Mouse (Mus musculus) neural tube, embryonic 11.5 days (tissue): ENCODE data around the gene Ric1. TPM values are rescaled to one million over a fixed set of nuclear protein-coding genes. Genes with fewer than 3 reads are reported as not detected.
"Not testable (repeated sequence)": the region's sequence is repeated elsewhere in the genome, so short reads cannot be mapped to it uniquely, and the experiment has no call there.

ENCODE experiments used
- ATAC-seq: fragments of 200-750 bp; cut with Nextera tagmentation; 2 replicates; pipeline ENCODE4 v1.8.0; 2017; ENCODE audit warnings: moderate number of reproducible peaks, mild to moderate bottlenecking, moderate TSS enrichment, moderate library complexity; ENCODE audit not compliant: insufficient read depth, low FRiP score, low TSS enrichment
- DNase-seq: peaks from one replicate; pipeline ENCODE4 v3.0.0-alpha.2; 2015; ENCODE audit warnings: low spot score
- H3K27ac ChIP-seq: fragments of 300-500 bp; sonication (generic); 2 replicates; pipeline ENCODE4 v1.5.1; 2014; ENCODE audit warnings: low read depth, mild to moderate bottlenecking, low read length
- H3K27me3 ChIP-seq: fragments of 300-500 bp; sonication (generic); 2 replicates; pipeline ENCODE4 v1.6.1; 2014; ENCODE audit warnings: mild to moderate bottlenecking, low read length, mixed read lengths; ENCODE audit not compliant: control insufficient read depth, insufficient read depth
- H3K36me3 ChIP-seq: fragments of 300-500 bp; sonication (generic); 2 replicates; pipeline ENCODE4 v1.6.1; 2014; ENCODE audit warnings: mild to moderate bottlenecking, low read length, moderate library complexity, mixed read lengths; ENCODE audit not compliant: control insufficient read depth, insufficient read depth
- H3K4me1 ChIP-seq: fragments of 300-500 bp; sonication (generic); 2 replicates; pipeline ENCODE4 v1.6.1; 2014; ENCODE audit warnings: low read length, mixed read lengths; ENCODE audit not compliant: control insufficient read depth, insufficient read depth
- H3K4me2 ChIP-seq: fragments of 300-500 bp; sonication (generic); 2 replicates; pipeline ENCODE4 v1.6.1; 2014; ENCODE audit warnings: low read depth, mild to moderate bottlenecking, moderate library complexity
- H3K4me3 ChIP-seq: fragments of 300-500 bp; sonication (generic); 2 replicates; pipeline ENCODE4 v1.5.1; 2014; ENCODE audit warnings: low read depth, low read length
- H3K9ac ChIP-seq: fragments of 300-500 bp; sonication (generic); 2 replicates; pipeline ENCODE4 v1.6.1; 2014; ENCODE audit warnings: mild to moderate bottlenecking, low read length
- H3K9me3 ChIP-seq: fragments of 300-500 bp; sonication (generic); 2 replicates; pipeline ENCODE4 v1.6.1; 2016; ENCODE audit warnings: low read length; ENCODE audit not compliant: control insufficient read depth
- WGBS: fragments of 180-500 bp; shearing (Covaris S2); extraction: QIAGEN DNeasy Blood & Tissue Kit; methylation state at CpG from one replicate; pipeline ENCODE4 v1.1.7; 2014; 5-methylcytosine and 5-hydroxymethylcytosine counted together
- polyA plus RNA-seq: library from polyadenylated mRNA; unstranded; fragments of >200 nt; fragmentation: Nextera tagmentation; extraction: Ambion mirVana; gene quantifications from 2 replicates; pipeline ENCODE4 v1.2.1, GENCODE M21; 2014

Ric1 gene
- polyA plus RNA-seq, 1 experiment from 2014 or later = 14.4 TPM

DNA sequence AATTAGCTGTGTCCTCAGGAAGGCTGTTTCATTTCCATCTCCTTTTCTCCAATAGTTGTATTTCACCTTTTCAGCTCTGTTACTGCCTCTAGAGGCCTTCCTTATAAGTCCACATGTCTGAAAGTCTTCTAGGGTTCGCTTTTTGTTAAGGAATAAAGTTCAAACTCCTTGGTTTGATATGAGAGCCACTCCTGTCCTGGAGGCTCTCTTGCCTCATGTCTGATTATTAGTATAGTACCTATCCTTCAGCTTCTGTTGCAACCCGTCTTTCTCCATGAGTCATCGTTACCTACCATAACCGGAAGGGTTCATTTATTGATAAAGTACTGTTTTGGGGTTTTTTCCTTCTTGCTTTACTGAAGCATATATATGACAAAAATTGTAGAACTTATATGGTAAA, 5.2 kb downstream of the Ric1 start:
- no peaks in the 10 kb centered on the region for H3K27me3 ChIP-seq
- H3K4me3 ChIP-seq = no peak overlapping the region
- no peak overlapping the region for H3K9ac ChIP-seq
- H3K27ac ChIP-seq = no peak overlapping the region
- no peak overlapping the region for H3K4me2 ChIP-seq
- DNase-seq = no peak
- 96% methylated on average over 4 of the region's 4 CpGs for WGBS
- no peaks in the 10 kb centered on the region for H3K9me3 ChIP-seq
- ATAC-seq = no peak
- no peaks in the 10 kb centered on the region for H3K36me3 ChIP-seq
- H3K4me1 ChIP-seq = peaks cover 3% of the 10 kb centered on the region; the same call in 1 of the 2 replicates

DNA sequence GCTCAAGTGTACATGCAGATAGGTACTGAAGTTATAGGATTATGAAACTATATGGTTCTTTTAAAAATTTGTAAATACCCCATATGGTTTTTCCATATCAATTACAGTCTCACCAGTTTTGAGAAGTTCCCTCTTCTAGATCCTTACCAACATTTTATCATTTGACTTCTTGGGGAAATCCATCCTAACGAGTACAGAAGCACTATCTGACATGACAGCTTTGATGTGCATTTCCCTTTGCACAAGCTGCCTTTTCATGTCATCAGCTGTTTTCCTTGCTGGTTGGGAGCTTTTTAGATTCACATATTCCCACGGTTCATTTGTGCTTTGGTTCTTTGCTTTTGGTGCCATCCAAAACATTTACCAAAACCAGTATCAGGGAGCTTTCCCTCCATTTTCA, 6.5 kb downstream of the Ric1 start:
- Histone ChIP-seq H3K4me3 (no peak overlapping the region), H3K27me3 (no peaks in the 10 kb centered on the region), H3K9me3 (no peaks in the 10 kb centered on the region), H3K4me2 (no peak overlapping the region), H3K9ac (no peak overlapping the region), H3K36me3 (no peaks in the 10 kb centered on the region), H3K4me1 (peaks cover 2% of the 10 kb centered on the region; the same call in 1 of the 2 replicates), H3K27ac (no peak overlapping the region)
- DNase-seq (no peak), ATAC-seq (no peak)
- WGBS = 88% methylated on average over 2 of the region's 2 CpGs

DNA sequence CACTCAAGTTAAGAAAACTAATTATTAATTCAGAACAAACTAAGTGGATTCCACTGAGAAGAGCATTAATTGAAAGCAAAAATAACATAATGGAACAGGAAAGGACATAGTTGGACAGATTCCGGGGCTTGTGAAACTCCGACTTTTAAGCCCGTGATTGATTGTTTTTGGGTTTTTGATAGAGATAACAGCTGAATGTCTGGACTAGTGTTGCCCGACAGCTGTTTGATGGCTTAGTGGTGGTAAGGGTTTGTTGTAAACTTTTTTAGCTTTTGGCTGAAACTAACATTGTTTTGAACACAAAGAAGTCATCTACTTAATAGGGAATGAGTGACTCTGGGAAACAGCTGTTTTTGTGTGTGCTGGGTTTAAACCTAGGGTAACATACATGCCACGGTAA, 11.9 kb downstream of the Ric1 start:
- Histone ChIP-seq H3K4me3 (no peak overlapping the region), H3K4me2 (no peak overlapping the region), H3K27me3 (no peaks in the 10 kb centered on the region), H3K27ac (no peak overlapping the region), H3K9me3 (no peaks in the 10 kb centered on the region), H3K4me1 (no peaks in the 10 kb centered on the region), H3K9ac (no peak overlapping the region), H3K36me3 (no peaks in the 10 kb centered on the region; the same call in 1 of the 2 replicates)
- WGBS = 80% methylated on average over 5 of the region's 5 CpGs
- DNase-seq (no peak), ATAC-seq (no peak)

- no peaks in the 10 kb centered on the region for H3K27me3 ChIP-seq
- H3K9me3 ChIP-seq = no peaks in the 10 kb centered on the region
- no peak overlapping the region for H3K27ac ChIP-seq
- no peak overlapping the region for H3K9ac ChIP-seq
- H3K4me1 ChIP-seq = no peaks in the 10 kb centered on the region
- ATAC-seq = no peak
- H3K36me3 ChIP-seq = no peaks in the 10 kb centered on the region
- H3K4me3 ChIP-seq = no peak overlapping the region
- no peak overlapping the region for H3K4me2 ChIP-seq
- 87% methylated on average over 8 of the region's 8 CpGs for WGBS
- DNase-seq = no peak
Observed at GRCm38 (mm10) chr19:29542256-29542970, 20.3 kb downstream of the Ric1 start.

DNA sequence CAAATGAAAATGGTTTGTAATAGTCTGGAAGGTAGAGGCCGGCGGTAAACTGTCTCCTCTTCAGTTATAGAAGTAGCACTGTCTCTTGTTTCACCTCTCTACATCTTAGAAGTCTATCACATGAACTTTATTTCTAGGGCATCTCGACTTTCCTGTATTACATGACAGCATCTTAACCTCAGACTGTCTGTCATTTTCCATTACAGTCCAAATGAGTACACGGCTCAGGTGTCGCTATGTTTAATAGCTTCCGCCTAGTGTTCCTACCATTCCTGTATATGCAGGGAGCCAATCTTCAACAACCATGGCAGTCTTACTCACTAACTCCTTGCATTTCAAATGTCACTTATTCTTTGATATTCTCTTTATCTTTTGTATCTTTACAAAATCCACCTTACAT, 21.9 kb downstream of the Ric1 start:
- H3K9ac ChIP-seq = no peak overlapping the region
- H3K36me3 ChIP-seq = no peaks in the 10 kb centered on the region
- 97% methylated on average over 6 of the region's 6 CpGs for WGBS
- H3K4me2 ChIP-seq = no peak overlapping the region
- H3K4me1 ChIP-seq = no peaks in the 10 kb centered on the region
- ATAC-seq = no peak
- no peak overlapping the region for H3K4me3 ChIP-seq
- H3K27ac ChIP-seq = no peak overlapping the region
- H3K27me3 ChIP-seq = no peaks in the 10 kb centered on the region
- no peaks in the 10 kb centered on the region for H3K9me3 ChIP-seq
- no peak for DNase-seq

GRCm38 (mm10) chr19:29550618-29551017, 28.5 kb downstream of the Ric1 start:
- WGBS = 89% methylated on average over 2 of the region's 2 CpGs
- Histone ChIP-seq H3K36me3 (no peaks in the 10 kb centered on the region), H3K9ac (no peak overlapping the region), H3K4me1 (no peaks in the 10 kb centered on the region), H3K27ac (no peak overlapping the region), H3K4me2 (no peak overlapping the region), H3K4me3 (no peak overlapping the region), H3K27me3 (no peaks in the 10 kb centered on the region), H3K9me3 (no peaks in the 10 kb centered on the region)
- no peak for DNase-seq
- no peak for ATAC-seq

DNA sequence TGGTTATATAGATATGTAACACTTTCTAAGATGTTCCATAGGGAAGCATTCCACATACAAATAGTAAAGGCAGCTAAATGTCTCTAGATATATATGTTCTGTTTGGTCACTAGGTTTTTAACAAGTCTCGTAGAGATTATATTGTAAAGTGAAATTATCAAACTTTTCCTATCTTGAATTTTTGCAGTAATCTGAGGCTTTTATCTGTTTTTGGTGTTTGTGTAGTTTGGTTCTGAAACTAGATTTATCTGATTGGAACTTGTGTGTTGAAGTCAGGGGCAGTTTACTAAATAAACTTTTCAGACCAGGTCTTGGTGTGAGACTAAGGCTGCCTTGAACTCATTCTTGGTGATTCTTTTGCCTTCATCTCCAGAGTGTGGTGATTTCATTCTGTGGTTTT, 29.0 kb downstream of the Ric1 start:
- Histone ChIP-seq H3K4me3 (no peak overlapping the region), H3K36me3 (no peaks in the 10 kb centered on the region), H3K4me1 (no peaks in the 10 kb centered on the region), H3K9ac (no peak overlapping the region), H3K9me3 (no peaks in the 10 kb centered on the region), H3K27me3 (no peaks in the 10 kb centered on the region), H3K27ac (no peak overlapping the region), H3K4me2 (no peak overlapping the region)
- no peak for DNase-seq
- 96% methylated on average over 1 of the region's 1 CpGs for whole genome bisulfite sequencing
- ATAC-seq = no peak

- H3K9me3 ChIP-seq, DNase-seq, H3K36me3 ChIP-seq, H3K4me3 ChIP-seq, H3K4me2 ChIP-seq, H3K4me1 ChIP-seq, H3K27ac ChIP-seq, H3K27me3 ChIP-seq, H3K9ac ChIP-seq, ATAC-seq: not testable (repeated sequence)
- 88% methylated on average over 1 of the region's 1 CpGs for WGBS
Observed at GRCm38 (mm10) chr19:29551980-29552379, 29.9 kb downstream of the Ric1 start.

- ATAC-seq, H3K4me2 ChIP-seq, H3K4me3 ChIP-seq, H3K36me3 ChIP-seq, H3K9ac ChIP-seq, H3K4me1 ChIP-seq, H3K9me3 ChIP-seq, H3K27ac ChIP-seq, H3K27me3 ChIP-seq, DNase-seq: not testable (repeated sequence)
- 94% methylated on average over 7 of the region's 7 CpGs for WGBS
Observed at GRCm38 (mm10) chr19:29557171-29557845, 35.2 kb downstream of the Ric1 start.
